Mouse (Mus musculus): ENCODE data around the gene Tubb2b. TPM values are rescaled to one million over a fixed set of nuclear protein-coding genes. Genes with fewer than 3 reads are reported as not detected.
A peak's percentile ranks its signal among the peaks of the same experiment; 100 is the strongest.

The Tubb2b gene
- polyA plus RNA-seq, 1 experiment from 2014 or later = 25.2 TPM

DNA sequence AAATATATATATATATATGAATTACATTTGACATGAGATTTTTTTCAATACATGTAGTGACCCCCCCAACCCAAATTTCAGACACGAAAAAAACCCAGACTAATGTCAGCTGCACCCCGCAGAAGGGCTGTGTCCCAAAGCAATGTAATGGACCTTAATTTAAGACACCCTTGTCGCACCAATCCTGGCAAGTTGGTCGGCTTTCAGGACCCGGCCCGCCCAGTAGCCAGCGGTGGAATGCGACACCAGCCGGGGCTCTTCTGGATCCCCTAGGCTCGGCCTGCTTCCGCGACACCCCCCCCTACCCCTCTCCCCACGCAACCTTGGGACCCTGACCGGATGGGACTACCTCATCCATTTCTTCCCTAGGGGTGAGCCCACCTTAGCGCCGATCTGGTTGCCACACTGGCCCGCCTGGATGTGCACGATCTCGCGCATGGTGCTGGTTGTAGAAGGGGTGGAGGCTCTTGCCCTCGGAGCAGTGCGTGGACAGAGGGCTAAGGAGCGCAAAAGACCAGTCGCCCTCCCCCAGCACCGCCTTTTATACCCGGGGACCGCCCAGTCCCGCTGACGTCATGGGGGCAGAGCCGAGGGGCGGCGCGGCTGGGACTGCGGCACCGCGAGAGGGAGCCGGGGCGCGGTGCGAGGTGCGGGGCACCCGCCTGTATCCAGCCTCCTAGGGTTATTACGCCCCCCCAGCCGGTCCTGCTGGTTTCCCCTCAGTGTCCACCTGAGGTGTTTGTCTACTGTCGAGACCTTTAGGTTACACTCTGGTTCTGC is 52.6 kb downstream of the Tubb2b start, which contains the start of gene Tubb2a:
Tubb2a (minus strand) TSS at position 516 of the 780 bp plus-strand sequence.
- Histone ChIP-seq H3K36me3 (ENCODE audit: control insufficient read depth, insufficient read depth, low read length) (no peaks in the 10 kb centered on the region), H3K9ac (ENCODE audit: low read depth, low read length) (peak within 1 kb of the TSS; percentile 81), H3K27ac (ENCODE audit: low read depth, low read length) (0 out of 2 replicates have a peak within 1 kb of the TSS, but pooled peaks have one; percentile 12), H3K4me3 (ENCODE audit: low read depth, low read length) (peak within 1 kb of the TSS; percentile 59), H3K4me1 (ENCODE audit: control insufficient read depth, insufficient read depth, low read length) (peaks cover 9% of the 10 kb centered on the region), H3K9me3 (replicated peaks; ENCODE audit: control insufficient read depth, low read length) (no peaks in the 10 kb centered on the region), H3K27me3 (ENCODE audit: control insufficient read depth, insufficient read depth, low read length) (no peaks in the 10 kb centered on the region), H3K4me2 (peak within 1 kb of the TSS; percentile 96)
- ATAC-seq (replicated peaks; ENCODE audit: insufficient number of reproducible peaks, low FRiP score, low TSS enrichment) = peak; percentile 93
- WGBS (ENCODE audit: insufficient replicate concordance) = 1% methylated on average over 45 of the region's 45 CpGs

Other genes starting within 250 kb of the Tubb2b start
- not detected in 2 replicates for gene Serpinb6c, start 224.8 kb downstream of the Tubb2b start, polyA plus RNA-seq (2014; fragmentation: Nextera tagmentation; extraction: Ambion mirVana)
- gene Nqo2, start 165.8 kb downstream of the Tubb2b start, polyA plus RNA-seq (2014; fragmentation: Nextera tagmentation; extraction: Ambion mirVana) = 29.6 and 35.1 TPM in 2 replicates
- 11.2 and 11.6 TPM in 2 replicates for gene Ripk1, start 128.1 kb downstream of the Tubb2b start, polyA plus RNA-seq (2014; fragmentation: Nextera tagmentation; extraction: Ambion mirVana)
- 45.0 and 45.6 TPM in 2 replicates for gene Serpinb6a, start 127.7 kb downstream of the Tubb2b start, polyA plus RNA-seq (2014; fragmentation: Nextera tagmentation; extraction: Ambion mirVana)
- 42.4 and 44.8 TPM in 2 replicates for gene Bphl, start 92.9 kb downstream of the Tubb2b start, polyA plus RNA-seq (2014; fragmentation: Nextera tagmentation; extraction: Ambion mirVana)
- gene Tubb2a, start 52.5 kb downstream of the Tubb2b start, polyA plus RNA-seq (2014; fragmentation: Nextera tagmentation; extraction: Ambion mirVana) = 96.2 and 112 TPM in 2 replicates
- gene Psmg4, start 32.5 kb upstream of the Tubb2b start, polyA plus RNA-seq (2014; fragmentation: Nextera tagmentation; extraction: Ambion mirVana) = 59.0 and 66.1 TPM in 2 replicates
- gene Slc22a23, start 214.7 kb upstream of the Tubb2b start, polyA plus RNA-seq (2014; fragmentation: Nextera tagmentation; extraction: Ambion mirVana) = 7.3 and 8.1 TPM in 2 replicates